Mouse (Mus musculus): Measurements from ENCODE around the gene Il9. TPM values are rescaled to one million over a fixed set of nuclear protein-coding genes. Genes with fewer than 3 reads are reported as not detected.

Gene Il9
- polyA plus RNA-seq, 1 experiment, result not detected

GRCm38 (mm10) chr13:56443411-56443810 is 38.6 kb downstream of the Il9 start:
- Histone ChIP-seq H3K27me3 (ENCODE audit: control insufficient read depth, insufficient read depth, low read length) (peaks cover 12% of the 10 kb centered on the region), H3K4me3 (ENCODE audit: low read depth, low read length) (no peak overlapping the region), H3K36me3 (ENCODE audit: control insufficient read depth, insufficient read depth, low read length) (no peaks in the 10 kb centered on the region), H3K4me1 (ENCODE audit: control insufficient read depth, insufficient read depth, insufficient read length, low read length) (peaks cover 6% of the 10 kb centered on the region; the same call in 1 of the 2 replicates), H3K27ac (ENCODE audit: insufficient read depth, low read depth, low read length) (peak overlapping the region; percentile 66; the same call in 1 of the 2 replicates)
- 46% methylated on average over 7 of the region's 7 CpGs for WGBS
- TF ChIP-seq CTCF (IDR thresholded peaks at IDR 0.05; ENCODE audit: extremely low read depth, insufficient read length, insufficient replicate concordance, low read depth, low read length) (no peak), POLR2A (IDR thresholded peaks at IDR 0.05; ENCODE audit: low read depth, low read length) (no peak)

- H3K27me3 ChIP-seq (ENCODE audit: control insufficient read depth, insufficient read depth, low read length), result peaks cover 18% of the 10 kb centered on the region
- peaks cover 7% of the 10 kb centered on the region for H3K4me1 ChIP-seq (ENCODE audit: control insufficient read depth, insufficient read depth, insufficient read length, low read length)
- no peak for TF ChIP-seq POLR2A (IDR thresholded peaks at IDR 0.05; ENCODE audit: low read depth, low read length)
- TF ChIP-seq CTCF (IDR thresholded peaks at IDR 0.05; ENCODE audit: extremely low read depth, insufficient read length, insufficient replicate concordance, low read depth, low read length), result no peak
- H3K36me3 ChIP-seq (ENCODE audit: control insufficient read depth, insufficient read depth, low read length), result no peaks in the 10 kb centered on the region
- no peak within 1 kb of the TSS for H3K27ac ChIP-seq (ENCODE audit: insufficient read depth, low read depth, low read length)
- peak within 1 kb of the TSS; percentile 62 for H3K4me3 ChIP-seq (ENCODE audit: low read depth, low read length)
- WGBS, result 2% methylated on average over 51 of the region's 51 CpGs
Observed at GRCm38 (mm10) chr13:56438211-56439075, 43.6 kb downstream of the Il9 start, which contains the start of gene Slc25a48. Slc25a48 (plus strand) TSS chr13:56438355.

GRCm38 (mm10) chr13:56435615-56436287 is 46.3 kb downstream of the Il9 start:
- Histone ChIP-seq H3K4me1 (ENCODE audit: control insufficient read depth, insufficient read depth, insufficient read length, low read length) (peaks cover 7% of the 10 kb centered on the region), H3K36me3 (ENCODE audit: control insufficient read depth, insufficient read depth, low read length) (no peaks in the 10 kb centered on the region), H3K27ac (ENCODE audit: insufficient read depth, low read depth, low read length) (no peak overlapping the region), H3K4me3 (ENCODE audit: low read depth, low read length) (no peak overlapping the region), H3K27me3 (ENCODE audit: control insufficient read depth, insufficient read depth, low read length) (peaks cover 18% of the 10 kb centered on the region)
- 76% methylated on average over 10 of the region's 10 CpGs for WGBS
- peak; percentile 17; the same call in 1 of the 2 replicates for TF ChIP-seq CTCF (IDR thresholded peaks at IDR 0.05; ENCODE audit: extremely low read depth, insufficient read length, insufficient replicate concordance, low read depth, low read length)
- TF ChIP-seq POLR2A (IDR thresholded peaks at IDR 0.05; ENCODE audit: low read depth, low read length), result no peak

DNA sequence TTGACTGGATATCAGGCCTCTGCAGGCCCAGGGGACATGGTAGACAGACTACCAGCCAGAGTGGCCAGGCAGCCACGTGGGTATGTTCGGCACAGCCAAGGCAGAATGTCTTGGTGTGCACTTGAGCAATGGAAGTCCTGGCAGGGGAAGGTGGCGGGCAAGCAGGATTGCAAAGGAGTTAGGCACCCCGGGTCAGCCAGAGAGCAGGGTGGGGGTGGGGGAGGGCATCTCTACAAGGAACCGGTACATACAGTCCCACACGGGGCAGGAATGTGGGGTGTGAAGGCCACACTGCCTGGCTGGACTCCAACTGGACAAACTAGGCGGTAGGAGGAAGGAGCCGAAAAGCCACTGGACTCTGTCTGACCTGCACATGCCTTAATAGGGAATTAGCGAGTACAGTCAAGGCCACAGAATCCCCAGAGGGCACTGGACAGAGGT is 47.7 kb downstream of the Il9 start:
- no peaks in the 10 kb centered on the region for H3K36me3 ChIP-seq (ENCODE audit: control insufficient read depth, insufficient read depth, low read length)
- H3K27ac ChIP-seq (ENCODE audit: insufficient read depth, low read depth, low read length), result no peak overlapping the region
- no peak overlapping the region for H3K4me3 ChIP-seq (ENCODE audit: low read depth, low read length)
- TF ChIP-seq CTCF (IDR thresholded peaks at IDR 0.05; ENCODE audit: extremely low read depth, insufficient read length, insufficient replicate concordance, low read depth, low read length) (no peak), POLR2A (IDR thresholded peaks at IDR 0.05; ENCODE audit: low read depth, low read length) (no peak)
- peaks cover 15% of the 10 kb centered on the region for H3K27me3 ChIP-seq (ENCODE audit: control insufficient read depth, insufficient read depth, low read length)
- H3K4me1 ChIP-seq (ENCODE audit: control insufficient read depth, insufficient read depth, insufficient read length, low read length), result peaks cover 7% of the 10 kb centered on the region
- 74% methylated on average over 9 of the region's 9 CpGs for whole genome bisulfite sequencing

DNA sequence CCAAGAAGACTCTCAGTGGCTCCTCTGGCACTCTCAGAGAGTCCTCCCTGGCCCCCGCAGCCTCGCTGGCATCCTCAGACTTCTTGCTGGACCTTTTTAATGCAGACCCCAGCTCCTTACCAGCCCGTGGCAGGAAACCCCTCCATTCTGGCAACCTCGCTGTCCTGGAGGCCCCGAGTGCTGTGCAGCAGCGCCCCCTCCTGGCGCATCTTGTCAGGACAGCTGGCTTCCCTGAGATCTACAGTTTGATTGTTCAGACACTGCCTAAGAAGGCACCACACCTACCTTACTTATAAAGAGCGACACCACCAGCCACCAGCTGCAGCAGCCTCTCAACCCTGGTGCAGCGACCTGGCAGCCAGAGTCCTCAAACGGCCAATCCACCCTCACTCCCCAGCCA is 48.6 kb downstream of the Il9 start:
- Histone ChIP-seq H3K4me1 (ENCODE audit: control insufficient read depth, insufficient read depth, insufficient read length, low read length) (peaks cover 5% of the 10 kb centered on the region), H3K36me3 (ENCODE audit: control insufficient read depth, insufficient read depth, low read length) (no peaks in the 10 kb centered on the region), H3K27ac (ENCODE audit: insufficient read depth, low read depth, low read length) (no peak overlapping the region), H3K4me3 (ENCODE audit: low read depth, low read length) (no peak overlapping the region), H3K27me3 (ENCODE audit: control insufficient read depth, insufficient read depth, low read length) (peaks cover 7% of the 10 kb centered on the region)
- 25% methylated on average over 10 of the region's 10 CpGs for WGBS
- TF ChIP-seq POLR2A (IDR thresholded peaks at IDR 0.05; ENCODE audit: low read depth, low read length) (no peak), CTCF (IDR thresholded peaks at IDR 0.05; ENCODE audit: extremely low read depth, insufficient read length, insufficient replicate concordance, low read depth, low read length) (peak; percentile 61; the same call in 1 of the 2 replicates)

- 80% methylated on average over 11 of the region's 12 CpGs for WGBS
- Histone ChIP-seq H3K4me1 (ENCODE audit: control insufficient read depth, insufficient read depth, insufficient read length, low read length) (no peaks in the 10 kb centered on the region), H3K36me3 (ENCODE audit: control insufficient read depth, insufficient read depth, low read length) (no peaks in the 10 kb centered on the region), H3K27me3 (ENCODE audit: control insufficient read depth, insufficient read depth, low read length) (no peaks in the 10 kb centered on the region), H3K27ac (ENCODE audit: insufficient read depth, low read depth, low read length) (no peak overlapping the region), H3K4me3 (ENCODE audit: low read depth, low read length) (no peak overlapping the region)
- TF ChIP-seq POLR2A (IDR thresholded peaks at IDR 0.05; ENCODE audit: low read depth, low read length), result no peak
- no peak for TF ChIP-seq CTCF (IDR thresholded peaks at IDR 0.05; ENCODE audit: extremely low read depth, insufficient read length, insufficient replicate concordance, low read depth, low read length)
Observed at GRCm38 (mm10) chr13:56432496-56432895, 49.5 kb downstream of the Il9 start.

Other genes starting within 250 kb of the Il9 start
- not detected in 2 replicates for gene Neurog1, start 230.1 kb downstream of the Il9 start, polyA plus RNA-seq (2012; rRNA removed)
- gene Cxcl14, start 185.7 kb downstream of the Il9 start, polyA plus RNA-seq (2012; rRNA removed), result 35.7 and 68.8 TPM in 2 replicates
- gene Gm3045, start 55.7 kb downstream of the Il9 start, polyA plus RNA-seq (2012; rRNA removed), result not detected in 2 replicates
- gene Slc25a48, start 43.9 kb downstream of the Il9 start, polyA plus RNA-seq (2012; rRNA removed), result 0.25 and 0.43 TPM in 2 replicates
- gene Fbxl21, start 40.2 kb upstream of the Il9 start, polyA plus RNA-seq (2012; rRNA removed), result 0.60 and 2.2 TPM in 2 replicates
- gene Lect2, start 66.3 kb upstream of the Il9 start, polyA plus RNA-seq (2012; rRNA removed), result 2.5 TPM in 1 of 2 replicates, not detected in the other
- 67.9 and 221 TPM in 2 replicates for gene Tgfbi, start 127.3 kb upstream of the Il9 start, polyA plus RNA-seq (2012; rRNA removed)
- 2.7 and 6.3 TPM in 2 replicates for gene Smad5, start 220.8 kb upstream of the Il9 start, polyA plus RNA-seq (2012; rRNA removed)